ENCODE assay signal across 10 mouse cellular contexts in genomic region chr2:180892841-180893521, GRCm38 (mm10). TPM values are rescaled to one million over a fixed set of nuclear protein-coding genes. Genes with fewer than 3 reads are reported as not detected.
A peak's percentile ranks its signal among the peaks of the same experiment; 100 is the strongest.
DNase-seq lines count a peak whose midpoint lies in the region; ATAC-seq and TF ChIP-seq lines count a peak whose summit lies in the region.
"Had no signal": no experiment of that assay in that cellular context is flagged by ENCODE, and none has a peak within 500 bp of the region (broad histone marks: within the 10 kb centered on the region; RNA-seq: fewer than 3 reads in every experiment).

No protein-coding gene starts in this region.

- H3K4me2 ChIP-seq in forebrain, embryonic 16.5 days (ENCODE audit: low read length) = peak overlapping the region; percentile 49
- peak overlapping the region; percentile 40; the same call in 1 of the 2 replicates for H3K4me2 ChIP-seq in liver, embryonic 14.5 days (ENCODE audit: low read depth)

- TF ChIP-seq EP300 in liver, embryonic 14.5 days (IDR thresholded peaks at IDR 0.05; ENCODE audit: low read depth) = no peak

- peaks cover 53% of the 10 kb centered on the region for H3K4me1 ChIP-seq in forebrain, embryonic 16.5 days (replicated peaks; ENCODE audit: control insufficient read depth, insufficient read depth, low read length)
- H3K4me1 ChIP-seq in liver, embryonic 14.5 days (replicated peaks; ENCODE audit: control insufficient read depth in 2 of 2, insufficient read depth in 2 of 2, low read length in 1 of 2) = no peaks in the 10 kb centered on the region
- H3K4me1 ChIP-seq in small intestine, adult 2 months (ENCODE audit: control insufficient read depth, insufficient read depth, insufficient read length, low read length) = peaks cover 3% of the 10 kb centered on the region

- H3K36me3 ChIP-seq in forebrain, embryonic 16.5 days (ENCODE audit: control insufficient read depth, insufficient read depth) = no peaks in the 10 kb centered on the region
- H3K36me3 ChIP-seq in liver, embryonic 14.5 days (replicated peaks; ENCODE audit: control insufficient read depth, insufficient read depth, low read depth) = no peaks in the 10 kb centered on the region
- no peaks in the 10 kb centered on the region for H3K36me3 ChIP-seq in small intestine, adult 2 months (ENCODE audit: control insufficient read depth, insufficient read depth, low read length)

- H3K4me3 ChIP-seq in forebrain, embryonic 16.5 days (replicated peaks; ENCODE audit: low read length) = peak overlapping the region; percentile 79
- H3K4me3 ChIP-seq in liver, embryonic 14.5 days (ENCODE audit: insufficient read depth in 1 of 2, low read depth in 2 of 2, low read length in 2 of 2) = peak overlapping the region in 1 of 2 experiments; percentile 20; a peak in 2 of 4 replicates
- peak overlapping the region; percentile 47 for H3K4me3 ChIP-seq in small intestine, adult 2 months (ENCODE audit: low read depth, low read length)

- peak; percentile 21 for DNase-seq in gastrocnemius, postnatal 10 days
- no peak for DNase-seq in gastrocnemius, postnatal 36 days
- DNase-seq in cerebellum, adult 11 months = peak; percentile 96
- DNase-seq in layer of hippocampus, adult 11-12 months (ENCODE audit: low spot score) = peak; percentile 89
- DNase-seq in liver, embryonic 14.5 days (ENCODE audit: low read depth in 3 of 3, low spot score in 3 of 3) = no peak

- WGBS in forebrain, embryonic 16.5 days = under 1% methylated on average over 83 of the region's 97 CpGs
- WGBS in liver, embryonic 14.5 days (ENCODE audit: insufficient replicate concordance) = 1% methylated on average over 97 of the region's 97 CpGs
- under 1% methylated on average over 97 of the region's 97 CpGs for WGBS in small intestine, adult 2 months

- no peak for TF ChIP-seq CTCF in liver, embryonic 14.5 days (IDR thresholded peaks at IDR 0.05; ENCODE audit: low read depth)
- no peak for TF ChIP-seq CTCF in small intestine, adult 2 months (IDR thresholded peaks at IDR 0.05; ENCODE audit: extremely low read depth, insufficient read length, insufficient replicate concordance, low read depth, low read length)

- intact Hi-C loops in gastrocnemius, postnatal 36 days (cut with DNase I) = no loop called here

- no peak for TF ChIP-seq POLR2A in small intestine, adult 2 months (IDR thresholded peaks at IDR 0.05; ENCODE audit: low read depth, low read length)

- peaks cover 6% of the 10 kb centered on the region; the same call in 1 of the 2 replicates for H3K27me3 ChIP-seq in forebrain, embryonic 16.5 days (replicated peaks; ENCODE audit: control insufficient read depth, insufficient read depth, low read length)
- H3K27me3 ChIP-seq in liver, embryonic 14.5 days (ENCODE audit: control insufficient read depth, insufficient read depth, low read length) = peaks cover 85% of the 10 kb centered on the region
- H3K27me3 ChIP-seq in small intestine, adult 2 months (ENCODE audit: control insufficient read depth, insufficient read depth, low read length) = peaks cover 52% of the 10 kb centered on the region

- peak overlapping the region; percentile 96 for H3K9ac ChIP-seq in forebrain, embryonic 16.5 days (replicated peaks; ENCODE audit: low read depth, low read length)
- no peak overlapping the region for H3K9ac ChIP-seq in liver, embryonic 14.5 days (replicated peaks)

- ATAC-seq in forebrain, embryonic 16.5 days = peak; percentile 57
- ATAC-seq in liver, embryonic 14.5 days (ENCODE audit: insufficient read depth) = no peak
- ATAC-seq in granulocyte monocyte progenitor cell, adult 5-6 weeks (replicated peaks; ENCODE audit: poor library complexity, severe bottlenecking) = no peak

- H3K27ac ChIP-seq in forebrain, embryonic 16.5 days (ENCODE audit: low read length) = peak overlapping the region; percentile 98
- H3K27ac ChIP-seq in liver, embryonic 14.5 days = no peak overlapping the region
- no peak overlapping the region for H3K27ac ChIP-seq in small intestine, adult 2 months (ENCODE audit: insufficient read depth, low read depth, low read length)

- H3K9me3 ChIP-seq in forebrain, embryonic 16.5 days (ENCODE audit: control insufficient read depth, low read length) = no peaks in the 10 kb centered on the region
- no peaks in the 10 kb centered on the region for H3K9me3 ChIP-seq in liver, embryonic 14.5 days (ENCODE audit: control insufficient read depth, low read length)

RNA-seq across cellular contexts. Expression of gene Ythdf1, which starts 27.8 kb away (rescaled TPM):
- total RNA-seq in gastrocnemius, postnatal 10 days (2021) = 10 to 100 TPM; 34.3 to 38.9 TPM
- 10 to 100 TPM; 33.5 to 37.3 TPM for total RNA-seq in gastrocnemius, postnatal 36 days (2021)
- 44.9 and 50.1 TPM in 2 replicates for polyA plus RNA-seq in forebrain, embryonic 16.5 days (2015; fragmentation: Nextera tagmentation; extraction: Ambion mirVana)
- 13.3 and 18.5 TPM in 2 replicates for polyA plus RNA-seq in liver, embryonic 14.5 days (2012; rRNA removed)
- polyA plus RNA-seq in liver, embryonic 14.5 days (2014; fragmentation: Nextera tagmentation; extraction: Ambion mirVana) = 22.7 and 23.2 TPM in 2 replicates
- polyA plus RNA-seq in small intestine, adult 2 months (2012; rRNA removed) = 7.0 and 12.0 TPM in 2 replicates
- total RNA-seq in granulocyte monocyte progenitor cell, adult 5-6 weeks (2014; fragmentation: Nextera tagmentation) = 46.7 and 63.6 TPM in 2 replicates
- 34.0 and 35.8 TPM in 2 replicates for total RNA-seq in granulocyte monocyte progenitor cell, adult 5-6 weeks (2017)

RNA-seq across cellular contexts. Expression of gene Birc7, which starts 35.8 kb away (rescaled TPM):
- not detected for total RNA-seq in gastrocnemius, postnatal 10 days (2021)
- not detected for total RNA-seq in gastrocnemius, postnatal 36 days (2021)
- polyA plus RNA-seq in forebrain, embryonic 16.5 days (2015; fragmentation: Nextera tagmentation; extraction: Ambion mirVana) = not detected in 2 replicates
- not detected in 2 replicates for polyA plus RNA-seq in liver, embryonic 14.5 days (2012; rRNA removed)
- polyA plus RNA-seq in liver, embryonic 14.5 days (2014; fragmentation: Nextera tagmentation; extraction: Ambion mirVana) = not detected in 2 replicates
- not detected in 2 replicates for polyA plus RNA-seq in small intestine, adult 2 months (2012; rRNA removed)
- total RNA-seq in granulocyte monocyte progenitor cell, adult 5-6 weeks (2014; fragmentation: Nextera tagmentation) = not detected in 2 replicates
- not detected in 2 replicates for total RNA-seq in granulocyte monocyte progenitor cell, adult 5-6 weeks (2017)
- total RNA-seq: hematopoietic stem cell, adult 5-6 weeks had no signal
- polyA plus RNA-seq: C2C12 had no signal

Comparison
In these comparisons a context has a peak if more than half of its experiments do, and no peak if none do; other contexts are left out.
1. DNase-seq: peak in gastrocnemius, postnatal 10 days (single experiment), cerebellum, adult 11 months (single experiment) and layer of hippocampus, adult 11-12 months (single experiment); none in gastrocnemius, postnatal 36 days (0 of 2) and liver, embryonic 14.5 days (0 of 3).